Mouse (Mus musculus) E14TG2a.4 (cell line): ENCODE measurements around the gene Aaas.
A peak's percentile ranks its signal among the peaks of the same experiment; 100 is the strongest.

Source experiments
- CTCF ChIP-seq: conservative IDR thresholded peaks from 2 replicates; pipeline ENCODE4 v1.5.1; 2014; ENCODE audit warnings: low read length
- NANOG ChIP-seq: IDR thresholded peaks from 2 replicates; pipeline ENCODE4 v1.6.1; 2014; ENCODE audit warnings: borderline replicate concordance, low read length, mixed read lengths

DNA sequence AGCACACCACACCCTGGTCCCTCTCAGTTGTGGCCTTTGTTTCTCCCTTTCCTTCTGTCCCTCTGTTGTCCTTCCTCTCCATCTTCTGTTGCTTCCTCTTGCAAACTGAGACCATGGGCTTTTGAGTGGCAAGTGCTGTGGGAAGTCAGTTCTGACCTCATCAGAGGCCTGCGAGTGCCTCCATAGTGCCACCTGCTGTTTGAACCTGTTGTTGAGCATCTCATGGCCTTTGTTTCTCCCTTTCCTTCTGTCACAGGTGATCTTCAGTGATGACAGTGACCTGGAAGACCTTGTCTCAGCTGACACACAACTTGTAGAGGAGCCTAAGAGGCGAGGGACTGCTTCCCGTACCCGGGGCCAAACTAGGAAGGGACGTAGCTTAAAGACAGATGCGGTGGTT is 34.3 kb downstream of the Aaas start:
- TF ChIP-seq CTCF (peak; percentile 50), NANOG (no peak)
